Mouse (Mus musculus) megakaryocyte, adult 5-6 weeks (primary cell): Measurements from ENCODE around the gene Slc37a2. TPM values are rescaled to one million over a fixed set of nuclear protein-coding genes. Genes with fewer than 3 reads are reported as not detected.
A peak's percentile ranks its signal among the peaks of the same experiment; 100 is the strongest.

Experiments
- ATAC-seq: 2 replicates; pipeline ENCODE4 v1.8.0; 2016; ENCODE audit warnings: mild to moderate bottlenecking, inconsistent platforms; ENCODE audit not compliant: poor library complexity, severe bottlenecking
- total RNA-seq, 2 experiments: library from RNA; stranded (forward) in 1 of 2; stranded (reverse) in 1 of 2; fragments of 153-499, 151-499 nt in 1 of 2; fragments of 221-1000, 200-1000 nt in 1 of 2; gene quantifications; 2 replicates each; pipeline versions ENCODE4 v1.2.3 to v1.2.4; 2015 to 2017

Gene Slc37a2
- total RNA-seq, 2 experiments from 2014 or later = 2.1 to 3.1 TPM

DNA sequence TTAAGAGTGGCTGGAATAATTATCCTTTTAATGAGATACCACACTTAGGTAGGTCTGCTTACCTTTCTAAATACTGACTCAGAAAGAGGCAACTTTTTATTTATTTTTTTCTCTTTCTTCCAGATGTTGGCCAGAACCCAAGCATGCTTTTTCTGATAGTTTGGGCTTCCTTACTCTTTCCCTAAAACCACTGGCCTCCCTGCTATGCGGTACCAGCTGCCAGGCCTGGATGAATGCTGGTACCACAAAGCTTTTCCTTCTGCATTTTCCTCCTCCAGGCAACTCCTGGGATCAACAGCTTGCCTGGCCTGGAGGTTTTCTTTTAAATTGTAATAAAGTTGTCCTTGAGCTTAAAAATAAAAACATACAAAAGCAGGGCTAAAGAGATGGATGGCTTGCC is 30.0 kb downstream of the Slc37a2 start:
- ATAC-seq = no peak

GRCm38 (mm10) chr9:37220755-37221154 is 34.8 kb downstream of the Slc37a2 start:
- no peak for ATAC-seq

GRCm38 (mm10) chr9:37214327-37215060 is 41.0 kb downstream of the Slc37a2 start:
- no peak for ATAC-seq

DNA sequence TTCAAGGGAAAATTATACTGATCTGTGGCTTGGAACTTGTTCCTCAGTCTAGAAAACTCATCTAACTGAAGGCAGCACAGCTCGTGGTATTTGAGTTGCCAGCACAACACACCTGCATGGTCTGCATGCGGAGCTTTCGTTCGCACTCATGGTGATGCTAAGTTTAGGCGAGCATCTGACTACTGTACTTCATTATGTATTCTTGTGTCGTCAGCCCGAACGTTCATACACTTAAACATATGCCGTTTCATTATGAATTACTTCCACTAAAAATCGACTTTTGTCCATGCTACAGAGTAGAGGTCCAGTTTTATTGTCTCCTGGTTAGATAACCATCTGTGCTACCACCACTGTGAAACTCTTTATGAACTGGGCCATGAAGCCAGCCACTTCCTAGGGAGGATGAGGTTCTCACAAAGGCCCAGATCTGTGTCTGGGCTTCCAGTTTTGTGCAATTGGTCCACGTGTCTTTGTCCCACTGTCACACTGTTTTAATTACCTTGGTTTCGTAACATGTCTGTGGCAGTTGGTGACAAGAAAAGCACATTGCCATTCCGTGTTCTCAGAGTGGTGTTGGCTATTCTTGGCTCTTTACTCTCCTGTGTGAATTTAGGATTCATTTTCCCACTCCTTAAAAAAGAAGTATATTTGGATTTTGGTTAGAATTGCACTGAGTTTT is 42.3 kb downstream of the Slc37a2 start:
- ATAC-seq = no peak

GRCm38 (mm10) chr9:37207929-37208411 is 47.6 kb downstream of the Slc37a2 start, which contains the start of gene Tmem218:
Gene Tmem218 (plus strand): TSS chr9:37208223.
- ATAC-seq = peak; percentile 99

- no peak for ATAC-seq
Observed at GRCm38 (mm10) chr9:37203884-37204283, 51.7 kb downstream of the Slc37a2 start.

GRCm38 (mm10) chr9:37200414-37200813 is 55.1 kb downstream of the Slc37a2 start:
- ATAC-seq = no peak

GRCm38 (mm10) chr9:37197067-37197466 is 58.5 kb downstream of the Slc37a2 start:
- no peak for ATAC-seq

DNA sequence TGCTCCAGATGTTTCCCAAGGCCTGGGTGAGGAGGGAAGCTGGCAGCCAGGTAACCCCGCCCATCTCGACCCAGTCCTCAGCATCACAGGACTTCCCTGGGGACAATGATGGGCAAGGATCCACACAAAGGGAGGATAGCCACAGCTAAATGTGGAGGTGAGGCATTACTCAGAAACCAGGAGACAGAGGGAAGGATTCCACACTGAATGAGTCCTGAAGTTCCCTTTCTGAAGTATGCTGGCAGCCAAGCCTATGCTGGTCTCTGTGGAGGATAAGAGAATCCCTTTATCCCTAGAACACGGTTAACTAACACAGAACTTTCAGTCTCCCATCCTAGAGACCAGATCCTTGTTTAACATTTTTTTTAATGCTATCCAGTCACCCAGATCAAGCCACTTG is 67.5 kb downstream of the Slc37a2 start:
- ATAC-seq = no peak

GRCm38 (mm10) chr9:37187407-37187806 is 68.1 kb downstream of the Slc37a2 start:
- ATAC-seq = no peak

- no peak for ATAC-seq
Observed at GRCm38 (mm10) chr9:37183176-37183575, 72.4 kb downstream of the Slc37a2 start.

- ATAC-seq = no peak
Observed at GRCm38 (mm10) chr9:37181596-37181995, 73.9 kb downstream of the Slc37a2 start.

DNA sequence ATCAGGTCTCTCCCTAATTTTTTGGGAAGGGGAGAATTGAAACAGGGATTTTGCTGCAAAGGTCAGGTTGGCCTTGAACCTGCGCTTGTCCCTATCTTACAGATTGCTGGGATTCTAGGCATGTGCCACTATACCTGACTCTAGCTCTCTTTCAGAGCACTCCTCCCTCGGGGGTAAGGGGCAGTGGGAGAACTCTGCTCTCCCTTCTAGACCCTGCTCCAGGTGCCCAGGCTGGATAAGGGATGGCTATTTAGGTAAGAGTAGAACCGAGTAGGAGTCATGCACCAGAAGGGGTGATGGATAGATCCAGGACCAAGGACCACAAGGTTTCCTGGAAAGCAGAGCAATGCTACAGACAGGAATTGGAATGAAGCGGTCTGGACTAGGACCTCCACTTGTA is 75.9 kb downstream of the Slc37a2 start:
- no peak for ATAC-seq

DNA sequence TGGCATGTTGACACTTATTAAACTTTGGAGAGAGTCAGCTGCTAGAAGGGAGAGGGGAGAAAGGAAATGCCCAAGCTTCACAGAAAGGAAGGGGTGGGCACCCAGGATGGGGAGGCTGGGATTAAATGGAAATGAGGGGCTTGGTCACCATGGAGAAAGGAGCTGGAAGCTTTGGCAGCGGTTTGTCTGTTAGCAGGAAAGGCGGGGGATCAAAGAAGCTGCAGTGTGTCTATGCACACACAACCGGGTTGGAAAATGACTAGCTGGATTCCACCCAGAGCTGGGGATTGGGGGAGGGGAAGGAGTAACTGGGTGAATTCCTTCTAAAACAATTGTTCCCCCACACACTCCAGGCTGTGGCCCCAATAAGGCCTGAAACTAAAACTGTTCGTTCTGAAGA is 76.6 kb downstream of the Slc37a2 start:
- ATAC-seq = no peak

Other genes starting within 250 kb of the Slc37a2 start
- 0.16 and 0.64 TPM in 2 replicates for gene Pknox2, start 108.3 kb downstream of the Slc37a2 start, total RNA-seq (2015)
- gene Pknox2, start 108.3 kb downstream of the Slc37a2 start, total RNA-seq (2017) = 0.04 and 0.41 TPM in 2 replicates
- 2.5 and 2.8 TPM in 2 replicates for gene Tmem218, start 47.5 kb downstream of the Slc37a2 start, total RNA-seq (2015)
- 0.98 and 1.3 TPM in 2 replicates for gene Tmem218, start 47.5 kb downstream of the Slc37a2 start, total RNA-seq (2017)
- 6.0 and 9.2 TPM in 2 replicates for gene Ccdc15, start 92.7 kb upstream of the Slc37a2 start, total RNA-seq (2015)
- gene Ccdc15, start 92.7 kb upstream of the Slc37a2 start, total RNA-seq (2017) = 6.7 and 8.3 TPM in 2 replicates
- gene Hepacam, start 111.6 kb upstream of the Slc37a2 start, total RNA-seq (2015) = not detected in 2 replicates
- gene Hepacam, start 111.6 kb upstream of the Slc37a2 start, total RNA-seq (2017) = not detected in 2 replicates
- gene Robo4, start 146.2 kb upstream of the Slc37a2 start, total RNA-seq (2015) = not detected in 2 replicates
- gene Robo4, start 146.2 kb upstream of the Slc37a2 start, total RNA-seq (2017) = not detected in 2 replicates
- not detected in 2 replicates for gene Robo3, start 177.5 kb upstream of the Slc37a2 start, total RNA-seq (2015)
- gene Robo3, start 177.5 kb upstream of the Slc37a2 start, total RNA-seq (2017) = 0.20 TPM in 1 of 2 replicates, not detected in the other
- gene Msantd2, start 233.6 kb upstream of the Slc37a2 start, total RNA-seq (2015) = 15.1 and 18.4 TPM in 2 replicates
- gene Msantd2, start 233.6 kb upstream of the Slc37a2 start, total RNA-seq (2017) = 24.4 and 26.4 TPM in 2 replicates